Mouse (Mus musculus) heart, adult 2 months (tissue): ENCODE results near the gene Napb. TPM values are rescaled to one million over a fixed set of nuclear protein-coding genes. Genes with fewer than 3 reads are reported as not detected.

Source experiments
- DNase-seq, 2 experiments: peaks; one replicate each; pipeline ENCODE4 v3.0.0; 2021
- H3K27ac ChIP-seq: fragments of 200-600 bp; 2 replicates; pipeline ENCODE4 v1.8.1; 2022
- H3K27me3 ChIP-seq: fragments of 200-500 bp; 2 replicates; pipeline ENCODE4 v1.6.1; 2012; ENCODE audit warnings: mild to moderate bottlenecking, low read length, inconsistent platforms, mixed read lengths; ENCODE audit not compliant: control insufficient read depth, insufficient read depth
- H3K36me3 ChIP-seq: fragments of 200-500 bp; 2 replicates; pipeline ENCODE4 v1.6.1; 2012; ENCODE audit warnings: low read length, inconsistent platforms; ENCODE audit not compliant: control insufficient read depth, insufficient read depth
- H3K4me1 ChIP-seq: fragments of 200-500 bp; 2 replicates; pipeline ENCODE4 v1.6.1; 2011; ENCODE audit warnings: low read length; ENCODE audit not compliant: control insufficient read depth, insufficient read depth
- H3K4me3 ChIP-seq: fragments of 200-600 bp; 2 replicates; pipeline ENCODE4 v1.8.1; 2022
- H3K79me2 ChIP-seq: fragments of 200-500 bp; replicated peaks from 2 replicates; pipeline ENCODE4 v1.6.1; 2012; ENCODE audit warnings: mild to moderate bottlenecking, inconsistent platforms, low read length, moderate library complexity, mixed read lengths; ENCODE audit not compliant: control insufficient read depth, insufficient read depth
- H3K9ac ChIP-seq: fragments of 200-500 bp; 2 replicates; pipeline ENCODE4 v1.6.1; 2012; ENCODE audit warnings: low read depth, mild to moderate bottlenecking, control low read depth, inconsistent platforms, low read length, mixed read lengths
- CTCF ChIP-seq: fragments of 200-600 bp; IDR thresholded peaks from 2 replicates; pipeline ENCODE4 v1.8.1; 2022; ENCODE audit warnings: antibody characterized with exemption, mild to moderate bottlenecking, moderate library complexity
- EP300 ChIP-seq: fragments of 200-500 bp; IDR thresholded peaks from 2 replicates; pipeline ENCODE4 v1.6.1; 2011; ENCODE audit warnings: low read depth, low read length, control low read depth; ENCODE audit not compliant: insufficient read depth
- POLR2A ChIP-seq: fragments of 200-500 bp; IDR thresholded peaks from 2 replicates; pipeline ENCODE4 v1.6.1; 2011; ENCODE audit warnings: mild to moderate bottlenecking, low read depth, low read length, control low read depth; ENCODE audit not compliant: insufficient read depth
- WGBS: fragments of 180-500 bp; shearing (Covaris S2); methylation state at CpG from one replicate; pipeline ENCODE4 v1.1.7; 2018; 5-methylcytosine and 5-hydroxymethylcytosine counted together
- intact Hi-C: fragments of 180-260 bp; cut with DNase I; formaldehyde crosslinking; loops from one replicate; pipeline ENCODE4 v1.15.1; 2025
- polyA plus RNA-seq: library from polyadenylated mRNA; depleted of rRNA; stranded (reverse); fragments of >200 nt; gene quantifications from 2 replicates; pipeline ENCODE4 v1.2.3, GENCODE M21; 2012
- total RNA-seq, 2 experiments: library from RNA; stranded (reverse); gene quantifications; 2 replicates each; pipeline ENCODE4 v1.2.3; 2021

Gene Napb
- total and polyA plus RNA-seq, 3 experiments, result 0.88 to 1.3 (median 1.1) TPM

DNA sequence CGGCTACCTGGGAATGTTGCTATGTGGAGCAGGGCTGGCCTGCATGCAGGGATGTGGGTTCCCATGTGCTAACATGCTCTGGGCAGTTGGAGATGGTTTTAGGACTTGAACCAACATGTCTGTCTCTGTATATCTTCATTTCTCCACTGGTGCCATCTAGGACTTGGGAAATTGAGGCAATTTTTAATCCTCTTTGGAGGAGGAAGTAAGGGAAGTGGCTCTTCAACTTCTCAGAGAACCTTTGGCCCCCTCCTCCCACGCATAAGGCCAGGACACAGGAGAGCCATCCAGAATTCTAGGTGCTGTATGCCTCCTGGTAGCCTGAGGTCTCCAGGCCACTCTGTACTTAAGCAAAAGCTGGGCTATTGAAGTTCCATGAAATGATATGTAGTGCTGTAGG, 47.3 kb downstream of the Napb start:
- TF ChIP-seq EP300, result no peak
- no peak for TF ChIP-seq CTCF
- Histone ChIP-seq H3K27me3 (no peaks in the 10 kb centered on the region), H3K27ac (no peak overlapping the region), H3K4me1 (peaks cover 6% of the 10 kb centered on the region), H3K9ac (no peak overlapping the region), H3K36me3 (peaks cover 36% of the 10 kb centered on the region), H3K79me2 (peaks cover 4% of the 10 kb centered on the region; the same call in 1 of the 2 replicates), H3K4me3 (no peak overlapping the region)
- no peak for DNase-seq
- 96% methylated on average over 2 of the region's 2 CpGs for WGBS
- intact Hi-C loops, result loop anchor here (5.0 kb wide), 2 partner anchors 47 to 192 kb away; partner anchors contain the start of genes Cst3 and Napb

DNA sequence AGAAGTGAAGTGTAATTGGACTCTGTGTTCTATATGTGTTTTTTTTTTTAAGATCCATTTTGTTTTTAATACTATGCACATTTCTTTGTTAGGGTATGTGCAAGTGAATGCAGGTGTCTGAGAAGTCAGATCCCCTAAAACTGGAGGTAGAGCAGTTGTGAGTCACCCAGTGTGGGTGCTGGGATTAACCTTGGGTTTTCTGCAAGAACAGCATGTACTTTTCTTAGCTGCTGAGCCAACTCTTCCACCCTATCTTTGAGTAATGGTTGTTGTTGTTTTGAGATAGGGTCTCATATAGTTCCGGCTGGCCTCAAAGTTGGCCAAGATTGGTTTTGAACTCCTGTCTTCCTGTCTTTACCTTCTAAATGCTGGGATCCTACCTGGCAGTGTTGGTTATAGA, 49.2 kb downstream of the Napb start:
- intact Hi-C loops, result loop anchor here (5.0 kb wide), 2 partner anchors 49 to 194 kb away; partner anchors contain the start of genes Cst3 and Napb
- H3K27ac ChIP-seq, result no peak overlapping the region
- WGBS, result 53% methylated on average over 1 of the region's 1 CpGs

DNA sequence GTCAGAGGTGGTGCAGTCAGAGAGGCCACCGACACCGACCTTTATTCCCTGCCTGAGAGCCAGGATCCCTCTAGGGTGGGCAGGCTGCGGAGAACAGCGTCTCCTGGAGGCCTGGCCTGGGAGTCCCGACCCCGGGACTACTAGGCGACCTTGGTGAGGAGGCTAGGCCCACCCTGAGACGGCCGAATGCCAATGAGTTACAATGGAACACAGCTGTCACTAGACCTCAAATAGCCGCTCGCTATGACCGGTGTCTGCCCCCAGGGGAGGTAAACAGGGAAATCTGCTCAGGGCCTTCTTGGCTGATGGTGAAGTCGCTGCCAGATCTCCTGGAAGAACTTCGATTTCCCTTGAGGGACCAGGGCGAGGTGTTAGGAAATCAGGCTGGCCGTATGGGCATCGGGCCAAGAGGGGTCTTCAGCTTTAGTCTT, 50.8 kb downstream of the Napb start:
- Histone ChIP-seq H3K4me3 (peak overlapping the region; percentile 83), H3K27ac (peak overlapping the region; percentile 92), H3K36me3 (peaks cover 18% of the 10 kb centered on the region), H3K9ac (peak overlapping the region; percentile 92), H3K79me2 (0 out of 2 replicates have a peak, but pooled peaks cover 3% of the 10 kb centered on the region), H3K4me1 (peaks cover 7% of the 10 kb centered on the region), H3K27me3 (no peaks in the 10 kb centered on the region)
- DNase-seq, result peak; percentile 60 to 68
- intact Hi-C loops, result loop anchor here (5.0 kb wide), 2 partner anchors 51 to 196 kb away; partner anchors contain the start of genes Cst3 and Napb
- TF ChIP-seq POLR2A (no peak), CTCF (peak; percentile 67), EP300 (no peak)
- 2% methylated on average over 17 of the region's 17 CpGs for WGBS

More for the DNA sequence above, 49.2 kb downstream of the Napb start:
- no peak for TF ChIP-seq EP300
- no peak for TF ChIP-seq POLR2A
- TF ChIP-seq CTCF, result no peak
- no peak for DNase-seq
- H3K9ac ChIP-seq, result no peak overlapping the region
- peaks cover 4% of the 10 kb centered on the region; the same call in 1 of the 2 replicates for H3K79me2 ChIP-seq
- no peaks in the 10 kb centered on the region for H3K27me3 ChIP-seq
- peaks cover 28% of the 10 kb centered on the region for H3K36me3 ChIP-seq
- H3K4me3 ChIP-seq, result no peak overlapping the region
- peaks cover 7% of the 10 kb centered on the region for H3K4me1 ChIP-seq

DNA sequence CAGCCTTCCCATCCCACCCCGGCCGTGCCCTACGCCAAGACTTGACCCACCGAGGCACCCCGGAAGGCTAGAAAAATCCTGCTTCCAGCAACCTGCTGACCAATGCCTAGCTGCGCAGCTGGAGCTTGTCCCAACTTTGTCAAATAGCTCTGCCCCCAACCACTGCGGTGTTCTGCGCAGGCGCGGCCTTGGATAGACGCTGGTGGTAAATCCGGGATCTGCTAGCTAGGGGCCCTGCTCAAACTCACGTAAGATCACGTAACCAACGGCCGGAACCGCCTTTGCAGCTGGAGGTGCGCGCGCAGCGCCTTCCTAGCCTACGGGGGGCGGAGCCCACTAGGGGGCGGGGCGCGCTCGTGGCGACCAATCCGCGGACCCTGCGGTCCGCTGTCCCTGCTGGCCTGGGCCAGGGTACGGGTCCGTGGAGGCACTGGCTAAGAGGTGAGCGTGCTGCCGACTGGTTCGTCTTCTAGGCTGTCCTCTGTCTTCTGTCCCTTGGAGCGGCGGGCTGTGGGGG, 51.4 kb downstream of the Napb start, which contains the start of gene Gzf1:
TSS of gene Gzf1 (plus strand) at position 249 of the 517 bp plus-strand sequence.
- WGBS, result under 1% methylated on average over 39 of the region's 39 CpGs
- TF ChIP-seq CTCF (no peak; the same call in 1 of the 2 replicates), EP300 (0 out of 2 replicates have a peak, but pooled peaks have one; percentile 17), POLR2A (peak; percentile 87)
- H3K36me3 ChIP-seq, result peaks cover 12% of the 10 kb centered on the region
- H3K79me2 ChIP-seq, result 0 out of 2 replicates have a peak, but pooled peaks cover 3% of the 10 kb centered on the region
- H3K27me3 ChIP-seq, result no peaks in the 10 kb centered on the region
- H3K4me3 ChIP-seq, result peak within 1 kb of the TSS; percentile 83
- peak within 1 kb of the TSS; percentile 92 for H3K27ac ChIP-seq
- peak; percentile 99 to 100 for DNase-seq
- intact Hi-C loops, result loop anchor here (5.0 kb wide), 2 partner anchors 51 to 196 kb away; partner anchors contain the start of genes Cst3 and Napb
- peaks cover 7% of the 10 kb centered on the region for H3K4me1 ChIP-seq
- H3K9ac ChIP-seq, result peak within 1 kb of the TSS; percentile 92

DNA sequence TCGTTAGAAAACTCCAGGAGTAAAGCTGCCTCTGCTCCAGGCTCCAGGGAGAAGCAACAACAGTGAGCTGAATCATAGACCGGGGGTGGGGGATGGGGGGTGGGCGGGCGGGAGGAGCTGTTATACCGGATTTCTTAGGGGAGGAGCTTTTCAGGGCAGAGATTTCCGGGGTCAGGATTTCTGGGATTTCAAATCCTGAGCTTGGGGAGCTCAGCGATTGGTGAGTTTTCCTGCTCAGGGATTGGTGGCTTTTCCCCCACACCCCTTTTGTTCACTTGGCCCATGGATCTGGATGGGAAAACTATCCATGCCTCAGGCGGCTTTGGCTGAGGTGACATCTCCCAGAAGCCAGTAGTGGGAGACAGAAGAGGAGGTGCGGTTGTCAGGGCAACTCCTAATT, 52.9 kb downstream of the Napb start:
- peak; percentile 55 to 72 for DNase-seq
- 5% methylated on average over 9 of the region's 9 CpGs for WGBS
- Histone ChIP-seq H3K79me2 (no peaks in the 10 kb centered on the region), H3K27me3 (no peaks in the 10 kb centered on the region), H3K4me3 (no peak overlapping the region), H3K4me1 (peaks cover 7% of the 10 kb centered on the region), H3K36me3 (peaks cover 8% of the 10 kb centered on the region), H3K9ac (peak overlapping the region; percentile 47), H3K27ac (peak overlapping the region; percentile 44)
- intact Hi-C loops, result no loop called here
- TF ChIP-seq EP300 (no peak), POLR2A (peak; percentile 71), CTCF (no peak)

DNA sequence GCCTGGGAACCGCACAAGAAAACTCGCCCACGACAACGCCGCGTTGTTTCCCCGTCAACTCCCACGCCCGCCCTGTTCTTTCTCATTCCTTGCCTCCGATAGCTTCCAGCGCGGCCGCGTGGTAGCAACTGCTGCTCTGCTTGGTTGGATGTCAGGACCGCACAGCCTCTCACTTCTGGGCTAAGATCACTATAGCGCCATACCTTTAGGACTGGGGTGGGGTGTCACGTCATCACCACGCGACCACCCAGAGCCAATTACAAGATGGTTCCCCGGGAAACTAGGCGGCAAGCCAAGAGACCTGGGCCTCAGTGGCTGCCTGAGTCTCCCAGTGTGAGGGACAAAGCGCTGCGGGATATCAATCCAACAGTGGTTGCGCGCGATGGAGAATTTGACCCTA, 54.5 kb downstream of the Napb start:
- Histone ChIP-seq H3K36me3 (peaks cover 3% of the 10 kb centered on the region), H3K4me1 (peaks cover 7% of the 10 kb centered on the region), H3K9ac (peak overlapping the region; percentile 37; the same call in 1 of the 2 replicates), H3K27ac (no peak overlapping the region; the same call in 1 of the 2 replicates), H3K79me2 (no peaks in the 10 kb centered on the region; the same call in 1 of the 2 replicates), H3K4me3 (peak overlapping the region; percentile 13), H3K27me3 (no peaks in the 10 kb centered on the region)
- peak; percentile 49 to 50 for DNase-seq
- TF ChIP-seq POLR2A, result no peak
- TF ChIP-seq CTCF, result no peak
- TF ChIP-seq EP300, result no peak
- 37% methylated on average over 26 of the region's 26 CpGs for WGBS
- intact Hi-C loops, result no loop called here
